Mouse (Mus musculus) ovary, adult 18-20 months (tissue): ENCODE data around the gene Cdc14b.

Experiments
- DNase-seq: peaks from one replicate; pipeline ENCODE4 v3.0.0; 2022; ENCODE audit warnings: low spot score, mixed read lengths

Cdc14b gene

DNA sequence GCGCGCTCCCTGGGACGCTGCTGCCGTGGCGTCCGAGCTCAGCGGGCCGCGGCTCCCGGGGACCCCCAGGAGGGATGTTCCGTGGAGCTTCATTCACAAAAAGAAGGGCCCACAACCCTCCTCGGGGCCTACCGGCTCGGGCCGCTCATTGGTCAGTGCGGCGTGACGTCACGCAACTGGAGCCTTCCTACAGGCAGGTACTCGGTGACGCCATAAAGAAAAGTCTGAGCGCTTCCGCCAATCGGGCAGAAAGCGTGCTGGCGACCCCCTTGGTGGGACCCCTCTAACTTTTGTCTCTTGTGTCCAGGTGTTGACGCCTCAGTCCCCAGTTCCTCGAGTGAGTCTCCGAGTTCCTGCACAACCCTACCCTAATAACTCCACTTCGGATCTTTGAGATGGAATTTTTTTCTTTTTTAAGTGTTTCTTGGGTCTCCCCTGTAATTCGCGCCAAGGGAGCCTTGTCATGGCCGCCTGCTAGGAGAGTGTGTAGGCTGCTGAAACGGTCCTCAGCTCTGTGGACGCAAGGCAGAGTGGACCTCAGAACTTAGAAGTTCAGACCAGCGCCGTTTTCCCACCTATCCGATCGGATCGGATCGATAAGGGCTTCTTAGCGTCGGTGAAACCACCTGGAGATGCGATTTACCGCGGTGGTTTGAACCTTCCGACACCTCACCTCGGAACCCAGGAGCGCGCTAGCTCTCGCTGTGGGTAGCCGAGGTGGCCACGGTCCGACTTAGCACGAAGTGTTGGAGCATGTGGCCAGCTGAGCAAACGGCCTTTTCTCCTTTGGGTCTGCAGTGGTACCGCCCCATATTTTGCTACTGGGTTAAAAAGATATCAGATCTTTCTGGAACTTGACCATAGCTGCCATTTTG, at the start of gene Cdc14b:
TSS of gene Cdc14b (minus strand) at position 412 of the 875 bp plus-strand sequence.
- DNase-seq, result peak; percentile 68

DNA sequence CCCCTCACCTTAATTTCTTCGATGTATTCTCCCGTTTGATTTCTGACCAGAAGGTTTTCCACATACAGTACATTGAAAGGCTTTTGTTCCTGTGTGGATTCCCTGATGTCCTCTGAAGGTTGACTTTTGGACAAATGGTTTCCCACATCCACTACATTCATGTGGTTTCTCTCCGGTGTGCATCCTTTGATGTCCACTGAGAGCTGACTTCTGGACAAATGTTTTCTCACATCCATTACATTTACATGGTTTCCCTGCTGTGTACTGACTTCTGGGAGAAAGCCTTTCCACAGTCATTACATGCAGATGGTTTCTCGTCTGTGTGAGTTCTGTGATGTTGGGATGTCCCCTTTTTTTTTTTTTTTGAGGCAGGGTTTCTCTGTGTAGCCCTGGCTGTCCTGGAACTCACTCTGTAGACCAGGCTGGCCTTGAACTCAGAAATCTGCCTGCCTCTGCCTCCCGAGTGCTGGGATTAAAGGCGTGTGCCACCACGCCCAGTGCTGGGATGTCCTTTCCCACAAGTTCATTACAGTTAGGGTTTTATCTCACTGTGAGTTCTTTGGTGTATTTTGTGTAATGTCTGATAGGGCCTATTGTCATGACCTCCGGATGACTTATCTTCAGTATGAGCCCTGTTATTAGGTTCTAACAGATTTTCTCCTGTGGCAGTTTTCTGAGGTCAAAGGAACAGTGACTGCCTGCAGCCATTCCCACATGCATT, 47.6 kb upstream of the Cdc14b start:
- DNase-seq, result no peak

DNA sequence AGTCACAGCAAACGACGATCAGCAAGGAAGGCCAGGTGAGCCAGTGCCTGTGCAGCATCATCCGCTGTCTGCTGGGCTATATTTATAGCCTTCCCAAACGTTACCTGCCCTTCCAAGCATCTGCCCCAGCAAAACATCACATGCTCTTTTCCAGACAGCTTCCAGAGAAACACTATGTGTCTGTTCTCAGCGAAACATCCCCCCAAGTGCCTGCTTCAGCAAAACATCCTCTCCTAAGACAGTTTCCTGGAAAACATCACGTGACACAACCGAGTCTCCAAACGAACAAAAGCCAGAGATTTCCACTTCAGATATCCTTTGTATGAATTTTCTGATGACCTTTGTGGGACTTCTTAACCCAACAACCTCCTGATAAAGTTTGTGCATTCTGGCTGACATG, 45.2 kb upstream of the Cdc14b start:
- DNase-seq, result no peak

DNA sequence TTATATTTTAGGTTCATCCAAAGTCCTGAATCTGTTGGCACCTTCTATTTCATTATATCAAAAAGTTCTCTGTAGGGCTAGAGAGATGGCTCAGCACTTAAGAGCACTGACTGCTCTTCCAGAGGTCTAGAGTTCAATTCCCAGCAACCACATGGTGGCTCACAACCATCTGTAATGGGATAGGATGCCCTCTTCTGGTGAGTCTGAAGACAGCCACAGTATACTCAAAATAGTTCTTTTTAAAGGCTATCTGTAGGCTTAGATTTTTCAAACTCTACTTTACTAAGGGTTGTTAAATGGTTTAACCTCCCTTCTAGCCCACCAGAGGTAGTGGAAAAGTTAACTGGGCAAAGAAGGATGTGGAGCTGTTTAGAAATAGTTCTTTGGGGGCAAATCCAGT, 44.7 kb upstream of the Cdc14b start:
- no peak for DNase-seq

DNA sequence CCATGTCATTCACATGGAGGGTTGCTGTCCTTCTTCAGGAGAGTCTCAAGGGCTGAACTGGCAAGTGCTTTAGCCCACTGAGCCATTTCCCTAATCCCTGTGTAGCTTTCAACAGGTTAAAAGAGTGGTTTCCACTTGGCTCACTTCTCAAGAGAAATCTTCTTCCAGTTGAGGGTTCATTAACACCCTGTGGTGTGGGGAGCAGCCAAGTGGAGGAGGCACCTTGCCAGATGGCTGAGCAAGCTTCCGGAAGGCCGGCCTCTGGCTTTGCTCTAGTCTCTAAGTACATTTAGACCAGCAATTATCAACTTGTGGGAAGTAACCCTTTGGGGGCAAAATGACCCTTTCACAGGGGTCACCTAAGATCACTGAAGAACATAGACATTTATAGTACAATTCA, 43.3 kb upstream of the Cdc14b start:
- peak; percentile 47 for DNase-seq

DNA sequence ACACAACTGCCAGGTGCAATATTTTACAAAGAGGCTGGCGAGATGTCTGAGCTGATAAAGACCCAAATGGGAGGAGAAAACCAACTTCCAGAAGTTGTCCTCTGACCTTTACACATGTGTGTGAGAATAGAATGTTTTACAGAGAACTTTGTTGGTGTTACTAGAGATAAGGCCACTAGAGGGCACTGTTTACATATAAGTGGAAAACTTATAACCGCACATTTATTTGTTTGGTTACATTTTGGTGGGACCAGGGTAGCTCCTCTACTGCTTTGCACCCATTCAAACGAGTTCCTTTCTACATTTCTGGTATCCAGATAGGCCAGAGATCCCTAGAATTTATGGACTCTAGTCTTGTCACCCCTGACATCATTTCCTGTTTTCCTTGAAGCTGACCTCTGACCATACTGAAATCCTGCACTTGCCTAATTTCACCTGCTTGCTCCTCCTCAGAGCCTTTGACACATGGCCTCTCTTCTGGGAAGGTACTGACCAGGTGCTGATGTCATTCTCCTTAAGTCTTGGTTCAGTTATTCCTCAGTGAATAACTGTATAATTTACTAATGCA, 40.5 kb upstream of the Cdc14b start:
- DNase-seq, result no peak

DNA sequence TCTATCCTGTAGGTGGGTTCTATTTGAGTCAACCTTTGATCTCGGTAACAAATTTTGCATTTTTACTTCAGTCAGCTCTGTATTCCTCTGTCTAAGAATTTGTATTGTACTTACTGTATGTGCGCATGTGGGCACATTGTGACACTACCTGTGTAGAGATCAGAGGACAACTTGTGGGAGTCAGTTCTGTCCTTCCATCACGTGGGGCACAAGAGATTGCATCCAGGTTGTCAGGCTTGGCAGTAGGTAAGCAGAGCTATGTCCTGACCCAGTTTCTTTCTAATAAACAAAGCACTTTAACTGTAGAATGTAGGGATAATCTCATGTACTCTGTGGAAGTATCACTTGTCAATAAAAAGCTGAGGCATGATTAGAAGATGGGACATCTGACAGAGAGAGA, 39.0 kb upstream of the Cdc14b start:
- DNase-seq, result no peak

DNA sequence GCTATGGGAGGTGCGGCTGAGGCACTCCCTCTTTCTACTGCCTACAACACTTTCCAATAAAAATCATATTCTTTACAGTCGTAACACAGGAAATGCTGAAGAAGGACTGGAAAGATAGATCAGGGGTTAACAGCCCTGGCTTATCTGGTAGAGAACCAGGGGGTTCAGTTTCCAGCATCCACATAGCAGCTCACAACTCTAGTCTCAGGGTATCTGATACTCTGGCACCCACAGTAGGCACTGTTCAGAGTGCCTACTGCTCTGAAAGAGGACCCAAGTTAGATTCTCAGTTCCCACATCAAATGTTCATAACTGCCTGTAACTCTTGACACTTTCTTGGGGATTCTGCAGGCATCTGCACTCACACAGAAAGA, 37.8 kb upstream of the Cdc14b start:
- DNase-seq, result no peak

DNA sequence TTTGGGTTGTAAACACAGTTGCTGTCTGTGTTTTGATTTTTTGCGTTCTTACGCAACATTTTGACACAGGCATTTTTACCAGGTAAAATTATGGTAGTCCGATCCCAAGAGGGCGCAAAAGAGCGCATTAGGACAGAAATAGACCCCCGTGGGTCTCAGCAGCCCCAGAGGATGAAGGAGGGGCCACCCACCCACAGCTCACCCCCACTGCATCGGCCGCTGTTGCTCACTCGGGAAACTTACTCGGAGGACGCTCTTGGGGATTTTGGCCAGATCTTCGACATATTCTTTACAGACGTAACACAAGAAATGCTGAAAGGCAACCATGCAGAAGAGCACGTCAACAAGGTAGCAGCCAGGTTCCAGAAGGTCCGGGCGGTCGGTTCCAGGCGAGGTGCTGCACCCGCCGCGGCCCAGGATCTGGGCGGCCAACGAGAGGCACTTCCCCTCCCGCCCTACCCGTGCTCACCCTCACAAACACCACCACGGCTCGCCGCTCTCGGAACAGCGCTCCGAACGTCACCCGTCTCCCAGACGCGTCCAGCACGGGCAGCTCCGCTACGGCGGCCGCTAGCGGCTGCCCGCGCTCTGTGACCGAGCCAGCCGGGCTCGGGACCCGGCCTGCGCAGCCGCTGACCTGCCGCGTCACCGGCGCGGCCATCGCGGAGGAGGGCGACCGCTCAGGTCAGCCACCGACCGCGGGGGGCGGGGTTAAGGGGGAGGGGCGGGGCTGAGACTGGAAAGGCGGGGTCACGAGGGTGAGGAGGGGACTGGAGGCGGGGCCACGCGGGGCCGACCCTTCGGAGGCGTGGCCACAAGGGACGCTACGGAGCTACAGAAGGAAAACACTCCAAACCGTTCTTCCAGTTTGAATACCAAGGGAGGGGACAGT, 37.2 kb upstream of the Cdc14b start, which contains the start of gene Aaed1:
TSS of gene Aaed1 (minus strand) at position 687 of the 892 bp plus-strand sequence.
- peak; percentile 87 for DNase-seq

DNA sequence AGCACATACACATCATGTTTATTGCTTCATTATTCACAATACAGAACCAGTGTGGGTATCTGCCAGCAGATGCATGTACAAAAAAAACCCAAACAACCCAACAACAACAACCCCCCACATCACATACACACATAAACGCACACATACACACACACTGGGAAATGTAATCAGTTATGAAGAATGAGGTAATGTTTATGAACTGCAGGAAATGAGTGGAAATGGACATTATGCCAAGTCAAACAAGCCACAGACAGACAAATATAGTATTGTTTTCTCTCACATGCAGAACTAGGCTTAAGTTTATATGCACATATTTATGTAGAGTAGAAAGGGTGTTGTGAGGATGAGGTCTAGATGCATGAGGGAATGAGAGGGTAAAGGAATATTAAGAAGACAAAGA, 36.2 kb upstream of the Cdc14b start:
- no peak for DNase-seq

DNA sequence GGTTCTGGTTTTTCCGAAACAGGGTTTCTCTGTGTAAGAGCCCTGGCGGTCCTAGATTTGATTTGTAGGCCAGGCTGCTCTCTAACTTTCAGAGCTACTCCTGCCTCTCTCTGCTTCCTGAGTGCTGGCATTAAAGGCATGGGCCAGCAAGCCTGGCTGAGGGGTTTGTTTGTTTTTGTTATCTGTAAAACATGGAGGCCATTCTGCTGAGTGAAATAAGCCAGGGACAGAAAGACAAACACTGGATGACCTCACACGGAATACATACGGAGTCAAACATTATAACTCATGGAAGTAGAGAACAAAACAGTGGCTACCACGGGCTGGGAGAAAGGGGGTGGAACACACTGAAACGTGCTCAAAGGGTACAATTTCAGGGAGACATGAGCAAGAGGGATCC, 35.5 kb upstream of the Cdc14b start:
- DNase-seq, result no peak

DNA sequence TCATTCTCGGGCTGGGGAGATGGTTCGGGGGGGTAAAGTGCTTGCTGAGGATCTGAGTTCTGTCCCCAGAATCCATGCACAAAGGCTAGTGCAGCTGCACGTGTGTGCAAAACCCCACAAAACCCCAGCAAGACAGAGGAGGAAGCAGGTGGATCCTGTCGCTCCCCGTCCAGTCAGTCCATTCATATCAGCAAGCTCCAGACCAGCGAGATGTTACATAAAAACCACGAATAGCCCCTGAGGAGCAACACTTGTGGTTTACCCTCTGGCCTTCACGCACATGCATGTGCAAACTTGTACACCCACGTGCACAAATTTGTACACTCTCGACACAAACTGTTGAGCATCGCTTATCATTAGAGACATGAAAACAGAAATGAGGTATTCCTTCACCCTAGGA, 34.8 kb upstream of the Cdc14b start:
- no peak for DNase-seq

DNA sequence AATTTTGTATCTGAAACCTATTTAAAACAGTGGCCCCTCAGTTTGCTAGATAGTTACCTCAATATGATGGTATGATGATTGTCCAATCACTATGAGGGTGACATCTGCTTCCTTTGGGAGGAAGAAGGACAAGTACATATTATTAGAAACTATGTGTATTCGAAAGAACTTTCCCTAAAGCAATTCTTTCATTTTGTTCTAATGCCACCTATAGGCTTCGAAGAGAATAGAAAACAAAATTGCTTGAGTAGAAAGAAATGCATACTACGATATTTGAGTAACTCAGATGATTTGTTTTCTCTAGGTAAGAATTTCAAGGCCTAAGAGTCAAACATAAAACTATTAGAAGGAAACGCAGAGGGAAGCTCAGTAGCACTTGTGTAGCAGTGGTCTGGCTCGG, 33.9 kb upstream of the Cdc14b start:
- DNase-seq, result no peak

DNA sequence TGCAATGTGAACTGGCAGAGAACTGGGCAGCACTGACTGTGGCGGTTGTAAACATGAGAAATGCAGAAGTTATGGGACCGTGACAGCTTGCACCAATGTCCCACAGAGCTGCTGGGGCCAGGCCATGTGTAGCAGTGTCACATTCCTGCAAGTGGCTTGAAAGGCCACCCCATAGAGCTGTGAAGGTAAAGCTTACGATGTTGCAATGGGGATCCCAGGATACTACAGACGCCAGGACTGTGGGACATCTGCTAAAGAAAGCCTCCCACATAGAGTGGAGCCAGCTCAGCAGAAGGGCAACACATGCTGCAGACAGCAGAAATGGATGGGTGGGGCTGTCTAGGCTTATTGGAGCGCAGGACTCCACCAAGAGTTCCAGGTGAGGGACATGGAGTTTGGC, 32.4 kb upstream of the Cdc14b start:
- DNase-seq, result no peak

DNA sequence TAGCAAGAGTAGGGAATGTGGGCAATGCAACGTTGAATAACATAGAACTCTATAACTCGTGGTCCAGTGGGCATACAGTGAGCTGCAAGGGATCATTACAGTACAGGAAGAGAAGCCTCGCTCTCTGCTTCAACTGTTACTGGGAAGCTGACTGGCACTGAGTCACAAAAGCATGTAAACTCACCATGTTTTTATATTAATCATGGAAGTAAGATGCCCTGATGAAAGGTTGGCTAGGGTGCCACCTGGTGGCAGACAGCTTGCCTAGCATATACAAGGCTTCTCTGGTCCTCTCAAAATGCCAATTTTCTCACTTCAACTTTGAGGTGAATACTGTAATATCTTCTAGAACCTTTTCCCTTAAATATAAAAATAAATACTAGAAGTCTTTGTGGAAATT, 31.0 kb upstream of the Cdc14b start:
- no peak for DNase-seq

DNA sequence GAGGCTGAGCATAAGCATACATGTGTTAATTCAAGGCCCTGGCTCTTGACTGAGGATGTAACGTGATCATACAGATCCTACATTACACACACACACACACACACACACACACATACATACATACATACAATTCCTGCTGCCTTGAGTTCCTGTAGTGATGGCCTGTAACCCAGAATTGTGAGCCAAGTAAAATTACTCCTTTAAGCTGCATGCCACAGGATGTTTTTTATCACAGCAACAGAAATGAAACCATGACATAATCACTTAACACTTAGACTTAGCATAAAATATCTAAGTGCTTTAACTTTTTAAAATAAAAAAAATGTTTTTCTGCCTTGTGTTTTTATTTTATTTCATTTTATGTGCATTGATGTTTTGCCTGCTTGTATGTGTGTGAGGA, 24.0 kb upstream of the Cdc14b start:
- no peak for DNase-seq

DNA sequence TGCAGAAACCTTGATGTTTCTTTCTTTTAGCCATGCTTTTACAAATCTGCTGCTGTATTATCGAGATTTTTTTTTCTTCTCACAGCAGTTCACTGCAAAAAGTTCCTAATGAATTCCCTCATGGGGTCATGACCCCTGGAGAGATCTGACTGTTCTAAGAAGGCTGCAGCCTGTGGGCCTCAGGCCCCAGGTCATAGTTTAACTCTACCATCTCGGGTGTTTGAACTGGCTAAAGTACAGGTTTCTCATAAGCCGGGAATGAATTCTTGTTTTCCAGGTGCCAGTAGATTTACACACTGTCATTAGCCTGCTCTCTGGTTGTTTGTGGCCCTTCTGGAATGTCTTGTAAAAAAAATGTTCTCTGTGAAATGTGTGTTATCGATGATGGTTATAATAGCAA, 11.7 kb upstream of the Cdc14b start:
- no peak for DNase-seq

DNA sequence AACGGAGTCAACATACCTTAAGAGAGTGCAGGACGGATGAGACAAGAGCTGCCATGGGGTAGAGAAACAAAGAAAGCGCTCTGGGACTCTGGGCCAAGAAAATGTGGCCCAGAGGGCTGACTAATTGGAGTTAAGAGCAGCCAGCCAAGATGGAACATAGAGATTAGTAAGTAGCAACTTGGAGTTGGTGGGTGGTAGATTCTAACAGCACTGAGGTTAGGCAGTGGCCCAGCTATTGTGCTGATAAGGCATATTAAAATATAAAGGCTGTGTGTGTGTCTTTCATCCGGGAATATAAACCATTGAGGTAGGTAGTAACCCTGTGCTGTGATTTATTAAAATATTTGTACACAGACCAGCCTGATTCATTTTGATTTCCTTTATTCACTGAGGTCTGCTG, 11.2 kb upstream of the Cdc14b start:
- DNase-seq, result no peak

DNA sequence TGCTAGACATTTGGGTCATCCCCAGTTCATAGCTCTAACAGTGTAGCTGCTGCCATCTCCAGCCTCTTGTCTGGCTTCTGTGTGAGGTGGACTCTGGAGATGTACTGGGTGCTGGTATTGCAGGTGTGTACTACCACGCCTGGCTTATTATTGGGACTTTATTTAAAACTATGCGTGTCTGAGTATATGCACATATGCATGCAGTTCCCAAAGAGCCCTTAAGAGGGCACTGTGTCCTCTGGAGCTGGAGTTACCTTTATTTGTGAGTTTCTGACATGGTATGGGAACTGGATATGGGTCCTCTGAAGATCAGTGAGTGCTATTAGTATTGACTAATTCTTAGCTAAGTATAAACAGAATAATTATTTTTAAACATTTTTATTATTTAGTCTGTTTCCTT, 9.6 kb upstream of the Cdc14b start:
- no peak for DNase-seq

DNA sequence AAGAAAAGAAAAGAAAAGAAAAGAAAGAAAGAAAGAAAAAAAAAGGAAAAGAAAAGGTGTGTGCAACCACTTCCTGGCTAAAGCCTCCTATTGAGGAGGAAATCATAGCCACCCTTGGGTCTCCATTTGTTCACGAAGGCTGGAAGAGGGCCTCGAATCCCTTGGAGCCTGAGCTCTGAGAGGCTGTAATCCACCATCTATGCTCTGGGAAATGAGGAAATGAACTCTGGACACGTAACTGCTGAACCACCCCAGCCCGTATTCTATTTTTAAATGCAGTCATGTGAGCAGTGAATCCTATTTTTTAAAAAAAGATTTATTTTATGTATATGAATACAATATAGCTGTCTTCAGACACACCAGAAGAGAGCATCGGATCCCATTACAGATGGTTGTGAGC, 5.8 kb upstream of the Cdc14b start:
- no peak for DNase-seq

DNA sequence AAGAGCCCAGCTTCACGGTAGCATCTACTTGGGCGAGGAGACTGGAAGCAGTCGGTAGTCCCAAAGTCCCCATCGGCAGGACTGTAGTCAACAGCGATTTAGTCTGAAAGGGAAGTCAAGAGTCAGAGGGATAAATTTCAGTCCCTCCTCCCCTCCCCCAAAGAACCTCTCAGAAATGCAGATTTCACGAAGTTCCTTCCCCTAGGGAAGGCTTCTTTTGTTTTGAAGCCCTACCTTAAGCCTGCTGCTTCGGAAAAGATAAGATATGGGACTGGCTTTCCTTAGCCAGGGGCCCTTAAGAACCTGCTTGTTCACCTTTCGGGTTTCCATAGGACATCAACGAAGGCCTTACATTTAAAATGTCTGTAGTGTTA, 651 bp upstream of the Cdc14b start:
- DNase-seq, result no peak
